Mouse (Mus musculus): ENCODE measurements around the gene Nkain2. TPM values are rescaled to one million over a fixed set of nuclear protein-coding genes. Genes with fewer than 3 reads are reported as not detected.
"Not testable (repeated sequence)": the region's sequence is repeated elsewhere in the genome, so short reads cannot be mapped to it uniquely, and the experiment has no call there.

The Nkain2 gene
- total RNA-seq, 1 experiment from 2014 or later, result not detected

DNA sequence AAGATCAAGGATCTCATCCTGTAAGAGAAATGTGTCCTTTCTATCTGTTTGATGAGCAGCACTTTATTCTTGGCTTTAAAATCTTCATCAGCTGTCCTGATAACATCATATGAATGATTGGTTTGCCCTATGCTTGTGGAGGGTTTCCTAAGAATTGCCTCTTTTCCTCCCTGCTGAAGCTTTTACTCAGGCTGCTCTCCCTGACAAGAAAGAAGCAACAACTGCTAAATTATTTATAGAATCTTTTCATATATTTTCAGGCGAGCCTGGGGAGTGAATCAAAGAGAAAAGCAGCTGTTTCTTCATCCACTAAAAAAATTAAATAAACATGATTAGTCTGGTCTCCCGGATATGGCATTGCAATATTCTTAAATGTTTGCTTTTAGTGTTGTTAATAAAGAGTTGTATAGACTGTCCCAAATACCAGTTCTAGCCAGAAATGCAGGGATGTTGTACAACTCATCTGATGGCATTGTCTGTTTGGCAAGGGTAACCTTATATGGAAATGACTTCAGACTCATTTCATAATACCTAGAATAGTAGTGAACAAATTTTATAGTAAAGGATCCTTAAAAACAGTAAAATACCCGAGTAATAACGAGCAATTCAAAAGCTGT, 646.9 kb downstream of the Nkain2 start:
- ATAC-seq (ENCODE audit: extremely low read depth, insufficient number of reproducible peaks, low FRiP score, poor library complexity, severe bottlenecking), result no peak

DNA sequence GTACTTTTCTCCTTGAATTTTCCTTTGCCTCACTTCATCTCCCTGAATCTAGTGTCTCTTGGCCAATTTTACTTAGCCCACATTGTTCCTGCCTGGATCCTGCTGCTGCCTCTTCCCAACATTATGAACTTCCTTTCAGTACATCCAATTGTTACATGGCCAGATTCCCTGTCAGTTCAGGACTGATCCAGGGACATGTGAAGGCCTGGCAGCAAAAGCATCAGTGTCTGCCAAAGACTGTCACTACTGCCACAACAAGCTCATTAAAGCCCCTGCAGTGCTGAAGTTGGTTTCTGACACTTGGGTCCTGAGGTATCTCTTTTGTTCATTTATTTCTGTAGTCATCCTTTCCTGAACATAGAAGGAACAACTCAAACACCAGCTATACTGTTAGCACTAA, 649.1 kb downstream of the Nkain2 start:
- no peak for ATAC-seq (ENCODE audit: extremely low read depth, insufficient number of reproducible peaks, low FRiP score, poor library complexity, severe bottlenecking)

GRCm38 (mm10) chr10:32182951-32183350, 707.3 kb downstream of the Nkain2 start:
- no peak for ATAC-seq (ENCODE audit: extremely low read depth, insufficient number of reproducible peaks, low FRiP score, poor library complexity, severe bottlenecking)

DNA sequence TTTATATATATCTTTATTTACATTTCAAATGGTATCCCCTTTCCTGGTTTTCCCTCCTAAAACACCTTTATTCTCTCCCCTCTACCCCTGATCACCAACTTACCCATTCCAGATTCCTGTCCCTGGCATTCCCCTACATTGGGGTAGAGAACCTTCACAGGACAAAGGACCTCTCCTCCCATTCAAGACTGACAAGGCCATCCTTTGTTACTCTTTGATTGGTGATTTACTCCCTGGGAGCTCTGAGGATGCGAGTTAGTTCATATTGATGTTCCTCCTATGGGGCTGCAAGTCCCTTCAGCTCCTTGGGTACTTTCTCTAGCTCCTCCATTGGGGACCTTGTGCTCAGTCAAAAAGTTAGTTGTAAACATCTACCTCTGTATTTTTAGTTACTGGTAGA, 798.9 kb downstream of the Nkain2 start:
- no peak for ATAC-seq (ENCODE audit: extremely low read depth, insufficient number of reproducible peaks, low FRiP score, poor library complexity, severe bottlenecking)

- no peak for ATAC-seq (ENCODE audit: extremely low read depth, insufficient number of reproducible peaks, low FRiP score, poor library complexity, severe bottlenecking)
Measured at GRCm38 (mm10) chr10:32060396-32060795, 829.9 kb downstream of the Nkain2 start.

GRCm38 (mm10) chr10:32058251-32058650, 832.0 kb downstream of the Nkain2 start:
- no peak for ATAC-seq (ENCODE audit: extremely low read depth, insufficient number of reproducible peaks, low FRiP score, poor library complexity, severe bottlenecking)

GRCm38 (mm10) chr10:32052546-32053295, 837.5 kb downstream of the Nkain2 start:
- ATAC-seq (ENCODE audit: extremely low read depth, insufficient number of reproducible peaks, low FRiP score, poor library complexity, severe bottlenecking), result no peak

DNA sequence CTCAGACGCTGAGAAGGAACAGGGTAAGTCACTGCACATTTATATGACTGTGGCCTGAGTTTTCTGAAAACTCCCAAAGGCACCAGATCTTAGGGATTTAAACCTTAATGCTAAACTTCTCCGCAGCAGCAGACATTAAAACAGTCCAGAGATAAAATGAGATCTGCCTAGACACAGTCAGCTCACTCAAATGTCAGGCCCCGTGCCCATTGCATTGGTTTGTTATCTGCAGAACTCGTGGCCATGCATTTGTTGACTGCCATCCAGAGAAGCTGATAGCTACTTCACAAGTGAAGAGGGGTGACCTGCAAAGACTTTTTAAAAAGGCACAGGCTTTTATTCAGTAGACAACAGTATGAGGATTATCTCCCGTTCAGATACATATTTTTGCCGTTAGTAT, 838.2 kb downstream of the Nkain2 start:
- no peak for ATAC-seq (ENCODE audit: extremely low read depth, insufficient number of reproducible peaks, low FRiP score, poor library complexity, severe bottlenecking)

DNA sequence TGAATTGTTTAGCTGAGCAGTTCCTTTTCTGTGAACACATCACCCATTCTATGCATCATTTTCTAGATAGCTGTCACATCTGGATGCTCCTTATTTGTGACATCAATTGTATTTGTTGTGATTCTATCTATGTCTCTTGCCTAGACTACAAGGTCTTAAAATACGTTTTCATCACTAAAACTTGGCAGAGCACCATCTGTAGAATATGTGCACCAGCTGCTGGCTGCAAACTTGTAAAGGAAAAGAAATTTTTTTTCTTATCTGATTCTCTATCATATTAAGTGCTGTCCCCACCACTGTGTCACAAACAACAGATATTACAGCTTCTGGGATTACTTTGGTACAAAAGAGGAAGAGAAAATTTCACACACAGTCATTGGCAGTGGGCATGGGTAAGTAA, 860.3 kb downstream of the Nkain2 start:
- ATAC-seq (ENCODE audit: extremely low read depth, insufficient number of reproducible peaks, low FRiP score, poor library complexity, severe bottlenecking), result no peak

GRCm38 (mm10) chr10:32018385-32018784, 871.9 kb downstream of the Nkain2 start:
- ATAC-seq (ENCODE audit: extremely low read depth, insufficient number of reproducible peaks, low FRiP score, poor library complexity, severe bottlenecking), result no peak

- ATAC-seq (ENCODE audit: extremely low read depth, insufficient number of reproducible peaks, low FRiP score, poor library complexity, severe bottlenecking), result no peak
Measured at GRCm38 (mm10) chr10:32001216-32001753, 889.0 kb downstream of the Nkain2 start.

- ATAC-seq (ENCODE audit: extremely low read depth, insufficient number of reproducible peaks, low FRiP score, poor library complexity, severe bottlenecking), result no peak
Measured at GRCm38 (mm10) chr10:31993205-31993604, 897.1 kb downstream of the Nkain2 start.

DNA sequence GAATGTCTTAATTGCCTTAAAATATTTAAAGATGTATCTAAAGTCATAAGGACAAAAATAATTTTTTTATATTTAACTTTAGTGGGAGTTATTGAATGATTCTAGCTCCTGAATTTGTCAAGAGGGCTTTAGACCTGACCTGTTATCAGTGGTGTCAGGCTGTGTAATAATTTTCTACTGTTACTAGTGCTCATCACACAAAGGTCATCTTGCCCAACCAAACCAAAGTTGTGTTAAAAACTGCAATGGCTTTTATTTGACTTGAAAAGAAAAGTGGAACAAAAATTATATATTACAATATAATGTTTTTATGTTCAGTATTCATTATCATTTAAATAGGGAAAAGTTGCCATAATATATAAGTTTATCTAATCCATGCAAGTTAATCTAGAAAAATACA, 911.9 kb downstream of the Nkain2 start:
- ATAC-seq (ENCODE audit: extremely low read depth, insufficient number of reproducible peaks, low FRiP score, poor library complexity, severe bottlenecking), result no peak

GRCm38 (mm10) chr10:31947178-31947726, 943.0 kb downstream of the Nkain2 start:
- no peak for ATAC-seq (ENCODE audit: extremely low read depth, insufficient number of reproducible peaks, low FRiP score, poor library complexity, severe bottlenecking)

DNA sequence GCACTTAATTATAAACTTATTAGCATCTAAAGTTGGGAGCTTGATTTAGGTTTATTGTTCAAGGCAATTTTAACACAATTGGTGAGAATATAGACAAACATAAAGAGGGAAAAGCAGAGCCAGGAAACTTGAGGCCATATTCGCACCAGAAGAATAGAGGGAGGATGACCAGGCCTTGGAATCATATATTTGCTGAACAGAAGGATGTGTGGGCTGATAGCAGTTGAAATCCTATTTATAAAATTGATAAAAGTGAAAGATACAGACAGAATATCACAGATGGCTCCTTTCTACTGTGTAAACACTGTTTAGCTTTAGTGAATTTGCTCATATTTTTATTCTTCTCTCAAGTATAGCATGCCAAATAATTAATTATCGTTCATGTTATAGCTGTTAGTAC, 958.3 kb downstream of the Nkain2 start:
- ATAC-seq (ENCODE audit: extremely low read depth, insufficient number of reproducible peaks, low FRiP score, poor library complexity, severe bottlenecking), result no peak

DNA sequence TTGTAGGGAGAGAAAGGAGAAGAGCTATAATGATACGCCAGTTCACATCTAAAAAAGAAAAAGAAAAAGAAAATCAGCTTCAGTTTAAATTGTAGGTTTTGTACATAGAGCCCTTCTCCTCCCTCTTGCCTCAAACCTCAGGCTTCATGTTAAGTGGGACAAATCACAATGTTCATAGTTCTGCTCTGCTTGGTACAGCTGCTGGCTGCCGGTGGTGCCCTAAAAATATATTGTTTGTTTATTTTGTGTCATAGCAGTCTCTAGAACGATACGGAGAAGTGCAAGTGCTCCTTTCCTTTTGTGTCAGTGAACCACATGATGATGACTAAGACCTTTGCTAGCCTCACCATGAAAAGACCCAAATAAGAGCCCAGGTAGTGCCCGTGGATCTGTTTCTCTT, 962.6 kb downstream of the Nkain2 start:
- ATAC-seq (ENCODE audit: extremely low read depth, insufficient number of reproducible peaks, low FRiP score, poor library complexity, severe bottlenecking), result no peak

DNA sequence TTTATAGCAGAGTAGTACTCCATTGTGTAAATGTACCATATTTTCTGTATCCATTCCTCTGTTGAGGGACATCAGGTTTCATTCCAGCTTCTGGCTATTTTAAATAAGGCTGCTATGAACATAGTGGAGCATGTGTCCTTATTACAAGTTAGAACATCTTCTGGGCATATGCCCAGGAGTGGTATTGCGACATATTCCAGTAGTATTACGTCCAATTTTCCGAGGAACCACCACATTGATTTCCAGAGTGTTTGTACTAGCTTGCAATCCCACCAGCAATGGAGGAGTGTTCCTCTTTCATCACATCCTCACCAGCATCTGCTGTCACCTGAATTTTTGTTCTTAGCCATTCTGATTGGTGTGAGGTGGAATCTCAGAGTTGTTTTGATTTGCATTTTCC, 969.4 kb downstream of the Nkain2 start:
- not testable (repeated sequence) for ATAC-seq (ENCODE audit: extremely low read depth, insufficient number of reproducible peaks, low FRiP score, poor library complexity, severe bottlenecking)

DNA sequence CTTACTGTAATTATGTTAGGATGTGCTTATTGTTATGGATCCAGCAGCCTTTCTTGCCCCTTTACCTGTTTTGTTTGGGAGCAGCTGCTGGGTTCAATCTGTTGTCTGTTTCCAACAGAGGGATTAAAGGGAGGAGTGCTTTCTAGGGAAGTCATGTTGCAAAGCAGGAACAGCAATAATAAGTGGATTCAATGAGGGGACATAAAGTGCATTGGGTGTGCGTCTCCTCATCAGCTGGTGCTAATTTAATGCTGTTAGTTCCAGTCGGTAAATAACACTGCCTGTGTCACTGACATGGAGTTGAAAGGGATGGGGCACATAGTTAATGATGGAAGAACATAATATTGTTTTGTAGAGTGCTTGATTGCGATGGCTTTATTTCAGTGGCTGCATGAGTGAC, 982.8 kb downstream of the Nkain2 start:
- no peak for ATAC-seq (ENCODE audit: extremely low read depth, insufficient number of reproducible peaks, low FRiP score, poor library complexity, severe bottlenecking)

DNA sequence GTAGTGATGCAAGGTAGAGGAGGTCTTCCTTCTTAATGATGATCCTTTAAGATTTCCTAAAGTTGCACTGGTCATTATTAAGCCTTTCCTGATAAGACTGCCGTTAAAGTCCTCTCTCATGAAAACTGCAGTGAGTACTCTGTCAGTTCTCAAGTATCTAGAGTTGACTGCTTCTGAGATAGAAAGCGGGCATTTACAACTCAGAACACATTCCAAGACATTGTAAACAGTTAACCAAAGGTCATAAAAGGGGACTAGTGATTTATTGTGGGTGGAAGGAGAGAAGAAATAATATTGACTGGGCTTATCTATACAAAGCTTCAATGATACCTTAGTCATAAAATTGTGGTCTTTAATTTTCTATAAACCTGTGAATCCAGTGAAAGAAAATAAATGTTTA, 990.8 kb downstream of the Nkain2 start:
- ATAC-seq (ENCODE audit: extremely low read depth, insufficient number of reproducible peaks, low FRiP score, poor library complexity, severe bottlenecking), result no peak

- ATAC-seq (ENCODE audit: extremely low read depth, insufficient number of reproducible peaks, low FRiP score, poor library complexity, severe bottlenecking), result no peak
Measured at GRCm38 (mm10) chr10:31873323-31873895, 1016.9 kb downstream of the Nkain2 start.
